Mouse (Mus musculus) layer of hippocampus, adult 11-12 months (tissue): ENCODE data around the gene Erbb3.

Experiments used
- DNase-seq: peaks from one replicate; pipeline ENCODE4 v3.0.0; 2022; ENCODE audit warnings: low spot score

The Erbb3 gene

GRCm38 (mm10) chr10:128526366-128527356 is 62.8 kb downstream of the Erbb3 start:
- DNase-seq: no peak

- DNase-seq: peak; percentile 93
Measured at GRCm38 (mm10) chr10:128525671-128526308, 63.7 kb downstream of the Erbb3 start, which contains the start of gene Esyt1. TSS of gene Esyt1 (minus strand) at chr10:128525871.

GRCm38 (mm10) chr10:128524732-128525662 is 64.5 kb downstream of the Erbb3 start:
- DNase-seq: no peak

GRCm38 (mm10) chr10:128524111-128524731 is 65.2 kb downstream of the Erbb3 start:
- no peak for DNase-seq

GRCm38 (mm10) chr10:128522351-128522750 is 67.1 kb downstream of the Erbb3 start:
- no peak for DNase-seq

- no peak for DNase-seq
Measured at GRCm38 (mm10) chr10:128520591-128520990, 68.9 kb downstream of the Erbb3 start.

- DNase-seq: peak; percentile 53
Measured at GRCm38 (mm10) chr10:128518833-128519232, 70.6 kb downstream of the Erbb3 start.
